Comparison of ENCODE assay signal across 18 mouse cellular contexts in the genomic region with DNA sequence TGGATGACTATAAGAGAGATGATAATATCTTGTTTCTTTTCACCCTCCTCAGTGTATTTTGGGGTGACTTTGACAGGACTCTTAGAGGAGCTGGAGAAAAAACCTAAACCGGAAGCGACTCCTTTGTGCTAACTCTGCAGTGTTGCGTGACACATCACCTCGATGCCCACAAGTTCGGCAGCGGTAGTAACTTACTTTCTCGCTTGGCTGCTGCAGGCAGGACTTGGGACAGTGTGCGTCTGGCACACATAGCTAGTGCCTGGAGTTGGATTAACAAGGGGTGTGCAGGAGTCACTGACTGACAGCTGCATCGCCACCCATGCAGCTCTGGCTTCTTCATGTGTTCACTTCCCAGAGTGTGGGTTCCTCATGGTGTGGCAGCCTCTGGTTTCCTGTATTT. TPM values are rescaled to one million over a fixed set of nuclear protein-coding genes. Genes with fewer than 3 reads are reported as not detected.
DNase-seq lines count a peak whose midpoint lies in the region; ATAC-seq and TF ChIP-seq lines count a peak whose summit lies in the region.
"Had no signal": no experiment of that assay in that cellular context is flagged by ENCODE, and none has a peak within 500 bp of the region (broad histone marks: within the 10 kb centered on the region; RNA-seq: fewer than 3 reads in every experiment).

No protein-coding gene starts in this region.

- H3K4me2 ChIP-seq in heart, embryonic 11.5 days, result no peak overlapping the region
- no peak overlapping the region for H3K4me2 ChIP-seq in neural tube, embryonic 13.5 days
- no peak overlapping the region for H3K4me2 ChIP-seq in neural tube, embryonic 15.5 days
- no peak overlapping the region for H3K4me2 ChIP-seq in heart, postnatal 0 days (ENCODE audit: low read depth, low read length)
- H3K4me2 ChIP-seq: embryonic facial prominence, embryonic 13.5 days; liver, embryonic 15.5 days had no signal

- 93% methylated on average over 9 of the region's 9 CpGs for WGBS in heart, embryonic 11.5 days (ENCODE audit: insufficient replicate concordance)
- 95% methylated on average over 9 of the region's 9 CpGs for WGBS in neural tube, embryonic 13.5 days
- 91% methylated on average over 9 of the region's 9 CpGs for WGBS in neural tube, embryonic 15.5 days
- WGBS in heart, postnatal 0 days, result 79% methylated on average over 9 of the region's 9 CpGs

- no peak overlapping the region for H3K9ac ChIP-seq in heart, embryonic 11.5 days (ENCODE audit: low read depth, low read length)
- 0 out of 2 replicates have a peak overlapping the region, but pooled peaks have one; percentile 17 for H3K9ac ChIP-seq in neural tube, embryonic 13.5 days
- H3K9ac ChIP-seq in neural tube, embryonic 15.5 days (replicated peaks), result no peak overlapping the region
- no peak overlapping the region for H3K9ac ChIP-seq in heart, postnatal 0 days (replicated peaks; ENCODE audit: low read depth, low read length)
- H3K9ac ChIP-seq: embryonic facial prominence, embryonic 13.5 days; liver, embryonic 15.5 days had no signal

- intact Hi-C loops in gastrocnemius, postnatal 14 days (cut with DNase I; ENCODE audit: low total_unique reads), result no loop called here

- H3K9me3 ChIP-seq in heart, embryonic 11.5 days (replicated peaks; ENCODE audit: control insufficient read depth, low read length), result no peaks in the 10 kb centered on the region
- H3K9me3 ChIP-seq in neural tube, embryonic 13.5 days, result no peaks in the 10 kb centered on the region
- H3K9me3 ChIP-seq in neural tube, embryonic 15.5 days (replicated peaks), result no peaks in the 10 kb centered on the region
- no peaks in the 10 kb centered on the region for H3K9me3 ChIP-seq in heart, postnatal 0 days (replicated peaks; ENCODE audit: control insufficient read depth, low read length)
- H3K9me3 ChIP-seq: embryonic facial prominence, embryonic 13.5 days; G1E; liver, embryonic 15.5 days had no signal

- H3K27me3 ChIP-seq in heart, embryonic 11.5 days (ENCODE audit: control insufficient read depth, insufficient read depth, low read length), result no peaks in the 10 kb centered on the region
- no peaks in the 10 kb centered on the region for H3K27me3 ChIP-seq in neural tube, embryonic 13.5 days
- no peaks in the 10 kb centered on the region for H3K27me3 ChIP-seq in neural tube, embryonic 15.5 days (replicated peaks)
- H3K27me3 ChIP-seq in heart, postnatal 0 days (ENCODE audit: control insufficient read depth, insufficient read depth, low read length), result no peaks in the 10 kb centered on the region
- H3K27me3 ChIP-seq: embryonic facial prominence, embryonic 13.5 days; liver, embryonic 15.5 days had no signal

- TF ChIP-seq EP300 in heart, postnatal 0 days (IDR thresholded peaks at IDR 0.05; ENCODE audit: low read depth), result no peak

- 0 out of 2 replicates have a peak overlapping the region, but pooled peaks have one; percentile 41 for H3K27ac ChIP-seq in heart, embryonic 11.5 days (ENCODE audit: low read depth, low read length)
- no peak overlapping the region for H3K27ac ChIP-seq in neural tube, embryonic 13.5 days (replicated peaks)
- H3K27ac ChIP-seq in neural tube, embryonic 15.5 days (replicated peaks), result no peak overlapping the region
- H3K27ac ChIP-seq in heart, postnatal 0 days (ENCODE audit: low read depth), result peak overlapping the region; percentile 77
- H3K27ac ChIP-seq: embryonic facial prominence, embryonic 13.5 days; liver, embryonic 15.5 days had no signal

- no peak for ATAC-seq in heart, embryonic 11.5 days (replicated peaks; ENCODE audit: insufficient number of reproducible peaks, low FRiP score, low TSS enrichment)
- no peak for ATAC-seq in neural tube, embryonic 13.5 days (ENCODE audit: low read depth)
- ATAC-seq in neural tube, embryonic 15.5 days (ENCODE audit: low FRiP score), result no peak
- no peak for ATAC-seq in heart, postnatal 0 days (ENCODE audit: insufficient read depth, low read depth)
- ATAC-seq: hindbrain, embryonic 16.5 days had no signal

- peaks cover 34% of the 10 kb centered on the region for H3K4me1 ChIP-seq in heart, embryonic 11.5 days (ENCODE audit: control insufficient read depth, insufficient read depth, low read length)
- peaks cover 7% of the 10 kb centered on the region for H3K4me1 ChIP-seq in neural tube, embryonic 13.5 days (replicated peaks)
- H3K4me1 ChIP-seq in neural tube, embryonic 15.5 days, result no peaks in the 10 kb centered on the region
- H3K4me1 ChIP-seq in heart, postnatal 0 days (ENCODE audit: control insufficient read depth, insufficient read depth), result peaks cover 49% of the 10 kb centered on the region

- H3K4me3 ChIP-seq in heart, embryonic 11.5 days (ENCODE audit: low read depth, low read length), result no peak overlapping the region
- H3K4me3 ChIP-seq in neural tube, embryonic 13.5 days, result no peak overlapping the region
- H3K4me3 ChIP-seq in neural tube, embryonic 15.5 days (replicated peaks), result no peak overlapping the region
- H3K4me3 ChIP-seq in heart, postnatal 0 days (ENCODE audit: low read depth, low read length), result no peak overlapping the region
- H3K4me3 ChIP-seq: embryonic facial prominence, embryonic 13.5 days; liver, embryonic 15.5 days had no signal

- H3K36me3 ChIP-seq in heart, embryonic 11.5 days (ENCODE audit: control insufficient read depth, insufficient read depth, low read length), result no peaks in the 10 kb centered on the region
- H3K36me3 ChIP-seq in neural tube, embryonic 13.5 days, result 0 out of 2 replicates have a peak, but pooled peaks cover 6% of the 10 kb centered on the region
- H3K36me3 ChIP-seq in neural tube, embryonic 15.5 days, result no peaks in the 10 kb centered on the region
- peaks cover 15% of the 10 kb centered on the region for H3K36me3 ChIP-seq in heart, postnatal 0 days (replicated peaks; ENCODE audit: control insufficient read depth, insufficient read depth, low read length)

- TF ChIP-seq CTCF in heart, postnatal 0 days (IDR thresholded peaks at IDR 0.05; ENCODE audit: low read depth), result no peak

- DNase-seq in heart, adult 8-10 months (ENCODE audit: low spot score), result no peak
- no peak for DNase-seq in heart, postnatal 0 days (ENCODE audit: low spot score)
- DNase-seq in thymus, postnatal 4 days, result peak; percentile 50
- no peak for DNase-seq in gastrocnemius, postnatal 14 days
- DNase-seq in kidney, postnatal 14 days, result no peak
- DNase-seq: adrenal gland, adult 2 months; cerebellum, adult 18-20 months; layer of hippocampus, postnatal 36 days; midbrain, embryonic 14.5 days; retina, postnatal 1 day; spleen, adult 18-20 months had no signal

RNA-seq across cellular contexts. Expression of a gene that starts 40.0 kb away (rescaled TPM):
- polyA plus RNA-seq in heart, embryonic 11.5 days (2014; fragmentation: Nextera tagmentation; extraction: Ambion mirVana), result 3.8 and 4.3 TPM in 2 replicates
- 1 to 10 TPM in 2 of 4 experiments, under 1 TPM in 2; 0.46 to 1.2 (median 0.89) TPM for total RNA-seq in heart, adult 8-10 months (2022)
- polyA plus RNA-seq in neural tube, embryonic 13.5 days (2015; fragmentation: Nextera tagmentation; extraction: Ambion mirVana), result 1.9 and 2.5 TPM in 2 replicates
- 4.2 and 10.1 TPM in 2 replicates for polyA plus RNA-seq in neural tube, embryonic 15.5 days (2015; fragmentation: Nextera tagmentation; extraction: Ambion mirVana)
- total RNA-seq in heart, postnatal 0 days (2014; rRNA removed; ENCODE audit: low replicate concordance), result 2.4 and 4.1 TPM in 2 replicates
- 1.9 and 2.2 TPM in 2 replicates for polyA plus RNA-seq in heart, postnatal 0 days (2015; fragmentation: Nextera tagmentation; extraction: Ambion mirVana)
- total RNA-seq in gastrocnemius, postnatal 14 days (2021), result 1 to 10 TPM in 1 of 2 experiments, under 1 TPM in 1; 0.91 to 1.5 TPM

RNA-seq across cellular contexts. Expression of a gene that starts 51.8 kb away (rescaled TPM):
- 249 and 252 TPM in 2 replicates for polyA plus RNA-seq in heart, embryonic 11.5 days (2014; fragmentation: Nextera tagmentation; extraction: Ambion mirVana)
- 100 to 1,000 TPM; 214 to 247 (median 224) TPM for total RNA-seq in heart, adult 8-10 months (2022)
- polyA plus RNA-seq in neural tube, embryonic 13.5 days (2015; fragmentation: Nextera tagmentation; extraction: Ambion mirVana), result 116 and 123 TPM in 2 replicates
- polyA plus RNA-seq in neural tube, embryonic 15.5 days (2015; fragmentation: Nextera tagmentation; extraction: Ambion mirVana), result 107 and 110 TPM in 2 replicates
- total RNA-seq in heart, postnatal 0 days (2014; rRNA removed; ENCODE audit: low replicate concordance), result 363 and 431 TPM in 2 replicates
- 495 and 511 TPM in 2 replicates for polyA plus RNA-seq in heart, postnatal 0 days (2015; fragmentation: Nextera tagmentation; extraction: Ambion mirVana)
- 10 to 100 TPM; 78.2 to 85.3 TPM for total RNA-seq in gastrocnemius, postnatal 14 days (2021)

Comparison
In these comparisons a context has a peak if more than half of its experiments do, and no peak if none do; other contexts are left out.
1. H3K27ac ChIP-seq: peak in heart, embryonic 11.5 days (single experiment) and heart, postnatal 0 days (single experiment); none in neural tube, embryonic 13.5 days (single experiment) and neural tube, embryonic 15.5 days (single experiment).